13 mouse cellular contexts compared by ENCODE assay signal in the genomic region with DNA sequence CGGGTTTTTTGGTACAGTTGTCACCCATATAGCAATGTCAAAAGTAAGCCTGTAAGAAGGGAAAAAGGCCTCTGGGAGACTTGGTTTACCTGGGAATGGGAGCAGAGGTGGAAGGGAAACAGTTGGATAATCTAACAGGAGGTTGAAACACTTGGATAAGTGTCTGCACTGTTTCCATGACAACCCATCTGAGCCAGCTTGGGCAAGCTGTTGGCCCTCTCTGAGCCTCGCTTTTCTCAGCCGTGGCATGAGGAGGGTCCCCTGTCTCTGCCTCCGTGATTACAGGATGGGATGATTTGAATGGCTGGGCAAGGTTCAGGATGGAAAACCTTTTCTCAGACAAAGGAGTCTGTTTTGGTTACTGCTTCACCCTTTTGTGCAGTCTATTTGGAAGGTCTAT.
DNase-seq lines count a peak whose midpoint lies in the region; ATAC-seq and TF ChIP-seq lines count a peak whose summit lies in the region.
"Had no signal": no experiment of that assay in that cellular context is flagged by ENCODE, and none has a peak within 500 bp of the region (broad histone marks: within the 10 kb centered on the region; RNA-seq: fewer than 3 reads in every experiment).

No protein-coding gene starts in this region.

- H3K79me2 ChIP-seq in heart, adult 2 months (replicated peaks; ENCODE audit: control insufficient read depth, insufficient read depth, low read length) = no peaks in the 10 kb centered on the region

- TF ChIP-seq CTCF in heart, adult 2 months (IDR thresholded peaks at IDR 0.05) = no peak

- no peak overlapping the region for H3K9ac ChIP-seq in hindbrain, embryonic 11.5 days (ENCODE audit: low read depth, low read length)
- H3K9ac ChIP-seq in forebrain, embryonic 16.5 days (replicated peaks; ENCODE audit: low read depth, low read length) = 0 out of 2 replicates have a peak overlapping the region, but pooled peaks have one; percentile 25
- no peak overlapping the region for H3K9ac ChIP-seq in heart, adult 2 months (ENCODE audit: low read depth, low read length)
- H3K9ac ChIP-seq: kidney, embryonic 15.5 days; liver, embryonic 12.5 days had no signal

- peak; percentile 19 for DNase-seq in hindbrain, embryonic 11.5 days (ENCODE audit: low spot score)
- no peak for DNase-seq in hindbrain, embryonic 10.5 days (ENCODE audit: low spot score)
- DNase-seq in layer of hippocampus, postnatal 36 days = peak; percentile 58 to 59
- peak; percentile 63 to 71 for DNase-seq in right cerebral cortex, postnatal 10 days (ENCODE audit: low spot score in 2 of 2)
- DNase-seq in heart, adult 2 months = no peak
- DNase-seq in ovary, postnatal 14 days (ENCODE audit: low spot score) = no peak
- no peak for DNase-seq in MN1 (ENCODE audit: low spot score)
- DNase-seq: adrenal gland, postnatal 10 days; cerebellum, adult 11-12 months; thymus, postnatal 36 days had no signal

- no peak overlapping the region for H3K4me2 ChIP-seq in hindbrain, embryonic 11.5 days (replicated peaks; ENCODE audit: low read depth, low read length)
- H3K4me2 ChIP-seq in forebrain, embryonic 16.5 days (ENCODE audit: low read length) = no peak overlapping the region
- H3K4me2 ChIP-seq: kidney, embryonic 15.5 days; liver, embryonic 12.5 days had no signal

- no peak for TF ChIP-seq EP300 in heart, adult 2 months (IDR thresholded peaks at IDR 0.05; ENCODE audit: insufficient read depth, low read depth, low read length)

- intact Hi-C loops in heart, adult 2 months (cut with DNase I) = no loop called here

- no peaks in the 10 kb centered on the region; the same call in 1 of the 2 replicates for H3K4me1 ChIP-seq in hindbrain, embryonic 11.5 days (replicated peaks; ENCODE audit: control insufficient read depth, insufficient read depth, low read length)
- peaks cover 14% of the 10 kb centered on the region; the same call in 1 of the 2 replicates for H3K4me1 ChIP-seq in hindbrain, embryonic 10.5 days (replicated peaks)
- peaks cover 16% of the 10 kb centered on the region for H3K4me1 ChIP-seq in forebrain, embryonic 16.5 days (replicated peaks; ENCODE audit: control insufficient read depth, insufficient read depth, low read length)
- no peaks in the 10 kb centered on the region for H3K4me1 ChIP-seq in heart, adult 2 months (ENCODE audit: control insufficient read depth, insufficient read depth, low read length)
- H3K4me1 ChIP-seq: kidney, embryonic 15.5 days; liver, embryonic 12.5 days had no signal

- no peaks in the 10 kb centered on the region for H3K9me3 ChIP-seq in hindbrain, embryonic 11.5 days (ENCODE audit: control insufficient read depth, low read length)
- H3K9me3 ChIP-seq in hindbrain, embryonic 10.5 days = no peaks in the 10 kb centered on the region
- H3K9me3 ChIP-seq in forebrain, embryonic 16.5 days (ENCODE audit: control insufficient read depth, low read length) = peaks cover 4% of the 10 kb centered on the region; the same call in 1 of the 2 replicates
- H3K9me3 ChIP-seq: liver, embryonic 12.5 days had no signal

- no peak; the same call in 1 of the 2 replicates for ATAC-seq in hindbrain, embryonic 11.5 days (ENCODE audit: low FRiP score)
- peak; percentile 90 for ATAC-seq in forebrain, embryonic 16.5 days
- ATAC-seq: liver, embryonic 12.5 days had no signal

- no peak for TF ChIP-seq POLR2A in heart, adult 2 months (IDR thresholded peaks at IDR 0.05; ENCODE audit: insufficient read depth, low read depth, low read length)

- WGBS in hindbrain, embryonic 11.5 days = 38% methylated on average over 4 of the region's 4 CpGs
- WGBS in hindbrain, embryonic 10.5 days = 29% methylated on average over 4 of the region's 4 CpGs
- 17% methylated on average over 4 of the region's 4 CpGs for WGBS in forebrain, embryonic 16.5 days
- WGBS in heart, adult 2 months = 63% methylated on average over 4 of the region's 4 CpGs

- H3K27ac ChIP-seq in hindbrain, embryonic 11.5 days (ENCODE audit: low read depth, low read length) = no peak overlapping the region
- no peak overlapping the region for H3K27ac ChIP-seq in hindbrain, embryonic 10.5 days
- peak overlapping the region; percentile 66 for H3K27ac ChIP-seq in forebrain, embryonic 16.5 days (ENCODE audit: low read length)
- no peak overlapping the region for H3K27ac ChIP-seq in heart, adult 2 months
- H3K27ac ChIP-seq: kidney, embryonic 15.5 days; liver, embryonic 12.5 days had no signal

- H3K4me3 ChIP-seq in hindbrain, embryonic 11.5 days (ENCODE audit: low read depth, low read length) = no peak overlapping the region
- no peak overlapping the region for H3K4me3 ChIP-seq in hindbrain, embryonic 10.5 days
- H3K4me3 ChIP-seq in forebrain, embryonic 16.5 days (replicated peaks; ENCODE audit: low read length) = no peak overlapping the region
- no peak overlapping the region for H3K4me3 ChIP-seq in heart, adult 2 months
- H3K4me3 ChIP-seq: kidney, embryonic 15.5 days; liver, embryonic 12.5 days had no signal

- no peaks in the 10 kb centered on the region for H3K36me3 ChIP-seq in hindbrain, embryonic 11.5 days (ENCODE audit: control insufficient read depth, insufficient read depth, low read length)
- H3K36me3 ChIP-seq in hindbrain, embryonic 10.5 days = no peaks in the 10 kb centered on the region
- no peaks in the 10 kb centered on the region for H3K36me3 ChIP-seq in forebrain, embryonic 16.5 days (ENCODE audit: control insufficient read depth, insufficient read depth)
- H3K36me3 ChIP-seq in heart, adult 2 months (ENCODE audit: control insufficient read depth, insufficient read depth, low read length) = no peaks in the 10 kb centered on the region
- H3K36me3 ChIP-seq: kidney, embryonic 15.5 days; liver, embryonic 12.5 days had no signal

- no peaks in the 10 kb centered on the region for H3K27me3 ChIP-seq in hindbrain, embryonic 11.5 days (ENCODE audit: control insufficient read depth, insufficient read depth, low read length)
- H3K27me3 ChIP-seq in hindbrain, embryonic 10.5 days (ENCODE audit: insufficient read depth, poor library complexity, severe bottlenecking) = no peaks in the 10 kb centered on the region
- H3K27me3 ChIP-seq in forebrain, embryonic 16.5 days (replicated peaks; ENCODE audit: control insufficient read depth, insufficient read depth, low read length) = no peaks in the 10 kb centered on the region
- H3K27me3 ChIP-seq in heart, adult 2 months (ENCODE audit: control insufficient read depth, insufficient read depth, low read length) = no peaks in the 10 kb centered on the region
- H3K27me3 ChIP-seq: kidney, embryonic 15.5 days; liver, embryonic 12.5 days had no signal

Comparison
In these comparisons a context has a peak if more than half of its experiments do, and no peak if none do; other contexts are left out.
1. DNase-seq: peak in hindbrain, embryonic 11.5 days (single experiment), layer of hippocampus, postnatal 36 days (2 of 2) and right cerebral cortex, postnatal 10 days (2 of 2); none in hindbrain, embryonic 10.5 days (single experiment), heart, adult 2 months (0 of 2), ovary, postnatal 14 days (single experiment) and MN1 (single experiment).